Mouse (Mus musculus) T-helper 17 cell (primary cell): ENCODE measurements at regions not wholly inside any gene's neighbourhood (a gene's known extent, or its start where the extent isn't known, plus 50 kb on each side); places are given as distances from the start of the nearest gene placed in this dataset.
"Not testable (repeated sequence)": the region's sequence is repeated elsewhere in the genome, so short reads cannot be mapped to it uniquely, and the experiment has no call there.

Experiments
- in situ Hi-C, 2 experiments: fragments of 300-600 bp; cut with MboI, MseI; formaldehyde crosslinking; loops; 1 replicate in 1 of 2; 2 replicates in 1 of 2; pipeline ENCODE4 v1.15.1; 2025; ENCODE audit warnings: high pct_unique_total_duplicates in 2 of 2

GRCm38 (mm10) chr4:153164810-153165209, 317.8 kb downstream of the Ajap1 start:
- in situ Hi-C loops: no loop called here

DNA sequence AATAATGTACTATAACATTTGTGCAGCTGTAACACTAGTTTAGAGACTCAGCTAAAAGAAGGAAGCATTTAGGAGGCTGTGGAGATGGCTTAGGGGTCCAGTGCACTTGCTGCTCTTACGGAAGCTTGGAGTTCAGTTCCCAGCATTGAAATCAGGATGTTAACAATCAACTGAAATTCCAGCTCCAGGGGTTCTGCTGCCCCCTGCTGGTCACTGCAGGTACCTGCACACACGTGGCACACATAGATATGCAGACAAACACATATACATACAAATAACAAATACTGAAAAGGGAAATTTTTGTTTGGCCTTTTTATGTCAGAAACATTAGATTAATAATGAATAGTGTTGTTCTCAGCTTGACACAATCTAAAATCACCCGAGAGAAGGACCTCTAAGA, 322.5 kb downstream of the Ajap1 start:
- in situ Hi-C loops: no loop called here

DNA sequence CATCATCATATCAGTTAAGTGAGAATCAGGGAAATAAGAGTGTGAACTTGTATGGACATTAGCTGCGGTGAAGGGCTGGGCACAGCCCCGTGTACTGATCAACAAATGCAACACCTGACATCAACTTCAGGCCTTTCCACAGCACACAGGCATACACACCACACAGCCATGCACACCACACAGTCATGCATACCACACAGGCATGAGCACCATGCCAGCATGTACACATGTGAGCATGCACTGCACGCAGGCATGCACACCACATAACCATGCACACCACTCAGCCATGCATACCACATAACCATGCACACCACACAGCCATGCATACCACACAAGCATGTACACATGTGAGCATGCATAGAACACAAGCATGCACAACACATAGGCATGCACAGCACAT, 325.0 kb downstream of the Ajap1 start:
- in situ Hi-C loops: no loop called here

- in situ Hi-C loops: not testable (repeated sequence)
Measured at GRCm38 (mm10) chr4:153152923-153153322, 329.7 kb downstream of the Ajap1 start.

DNA sequence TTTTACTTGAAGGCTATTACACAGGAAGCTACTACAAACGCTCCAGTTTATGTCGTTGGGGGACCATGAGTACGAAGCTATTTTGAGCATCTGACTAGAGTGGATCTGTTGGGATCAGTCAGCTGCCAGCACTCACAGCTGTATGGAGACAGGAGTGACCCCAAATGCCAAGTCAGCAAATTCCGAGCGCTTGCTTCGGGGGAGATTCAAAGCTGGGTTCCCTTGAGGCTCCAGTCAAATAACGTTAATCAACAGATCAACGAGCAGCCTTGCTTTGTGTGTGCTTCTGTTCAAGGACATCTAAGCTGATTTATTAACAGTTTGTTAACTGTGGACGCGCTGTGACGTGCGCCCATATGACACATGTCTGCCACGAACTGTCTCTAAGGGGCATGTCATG, 349.5 kb downstream of the Ajap1 start:
- in situ Hi-C loops: loop anchor here in 1 of 2 experiments (10.0 kb wide), 1 partner anchor 1228 kb away; no protein-coding TSS in a partner anchor

DNA sequence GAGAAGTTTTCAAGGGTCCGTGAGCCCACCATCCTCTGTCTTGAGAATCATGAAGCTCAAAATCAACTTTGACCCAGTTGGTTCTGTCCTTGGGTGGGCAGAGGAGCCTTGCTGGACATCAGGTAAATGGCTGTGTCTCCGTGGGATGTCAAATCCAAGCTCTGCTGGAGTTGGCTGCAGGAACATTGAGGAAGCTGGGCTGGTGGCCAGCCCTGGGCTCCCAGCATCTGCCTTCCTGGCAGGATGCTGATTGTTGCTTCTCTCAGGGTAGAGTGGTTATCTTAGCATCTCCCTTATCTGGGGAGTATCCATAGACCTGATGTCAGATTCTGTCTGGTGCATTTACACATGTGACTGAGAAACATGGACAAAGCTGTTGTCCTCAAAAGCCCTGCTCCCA, 353.3 kb downstream of the Ajap1 start:
- in situ Hi-C loops: no loop called here

DNA sequence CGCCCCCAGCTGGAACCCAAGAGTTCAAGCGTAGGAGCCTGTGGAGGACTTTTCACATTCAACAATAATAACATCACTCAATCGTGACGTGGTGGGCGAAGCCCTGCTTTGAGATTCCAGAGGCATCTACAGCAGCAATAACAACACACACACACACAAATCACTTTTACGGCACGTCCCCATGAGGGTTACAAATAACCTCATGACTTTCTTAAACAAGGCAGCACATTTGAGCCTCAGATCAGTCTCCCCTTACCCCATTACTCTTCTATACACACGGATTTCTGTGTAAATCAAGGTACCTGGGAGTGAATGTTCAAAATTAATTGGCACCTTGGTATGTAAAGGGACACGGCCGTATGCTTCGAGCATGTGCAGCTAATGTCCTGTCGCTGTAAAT, 354.4 kb downstream of the Ajap1 start:
- in situ Hi-C loops: no loop called here

GRCm38 (mm10) chr4:153120480-153120879, 362.1 kb downstream of the Ajap1 start:
- in situ Hi-C loops: no loop called here

DNA sequence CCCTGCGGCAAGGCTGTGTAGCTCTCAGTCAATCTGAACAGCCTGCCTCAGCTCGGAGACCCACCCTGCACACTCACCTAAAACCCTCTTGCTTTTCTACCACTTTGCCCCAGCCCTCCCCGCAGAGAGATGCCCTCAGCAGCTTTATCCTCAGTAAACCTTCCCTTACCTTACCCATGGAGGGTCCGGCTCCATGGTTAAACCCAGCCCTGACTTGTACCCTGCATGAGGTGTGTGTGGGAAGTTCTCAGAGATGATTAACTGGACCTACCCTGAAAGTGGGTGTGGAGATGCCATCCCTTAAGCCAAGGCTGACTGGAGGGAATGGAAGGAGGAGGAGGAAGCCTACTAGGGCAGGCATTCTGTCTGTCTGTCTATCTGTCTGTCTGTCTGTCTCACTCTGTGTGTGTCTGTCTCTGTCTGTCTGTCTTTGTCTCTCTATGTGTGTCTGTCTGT, 362.9 kb downstream of the Ajap1 start:
- in situ Hi-C loops: no loop called here

DNA sequence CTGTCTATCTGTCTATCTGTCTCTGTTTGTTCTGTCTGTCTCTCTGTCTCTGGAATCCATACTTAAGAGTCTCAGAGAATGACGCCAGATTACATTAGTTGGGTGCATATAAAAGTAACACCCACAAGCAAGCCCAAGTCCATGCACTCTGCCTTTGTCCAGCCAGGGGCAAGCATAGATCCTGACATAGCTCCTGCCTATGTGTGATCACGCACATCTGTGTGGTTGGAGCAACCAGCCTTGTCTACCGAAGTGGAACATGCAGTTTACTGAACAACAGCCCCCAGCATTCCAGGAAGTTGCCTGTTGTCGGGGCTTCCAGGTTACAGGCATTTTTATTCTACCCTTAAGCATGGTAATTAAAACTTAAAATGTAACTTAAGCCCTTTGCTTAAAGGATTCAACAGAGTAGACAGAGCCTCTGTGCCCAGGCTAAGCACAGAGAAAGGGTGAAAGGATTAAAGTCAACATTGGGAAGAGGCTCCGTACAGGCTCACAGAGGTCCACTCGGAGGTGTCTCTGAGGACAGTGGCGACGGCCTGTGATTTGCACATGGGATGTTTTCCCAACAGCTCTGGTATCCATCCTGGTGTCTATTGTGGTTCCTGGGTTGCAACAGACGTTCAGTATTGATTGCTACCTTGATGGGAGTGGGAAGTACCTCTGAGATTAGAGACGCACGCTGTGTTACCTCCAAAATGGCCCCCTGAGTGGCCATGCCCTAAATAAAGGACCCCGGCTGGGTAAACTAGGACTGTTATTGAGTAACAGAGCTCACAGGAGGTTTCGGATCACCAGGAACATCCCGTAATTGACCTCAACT, 363.6 kb downstream of the Ajap1 start:
- in situ Hi-C loops: no loop called here

DNA sequence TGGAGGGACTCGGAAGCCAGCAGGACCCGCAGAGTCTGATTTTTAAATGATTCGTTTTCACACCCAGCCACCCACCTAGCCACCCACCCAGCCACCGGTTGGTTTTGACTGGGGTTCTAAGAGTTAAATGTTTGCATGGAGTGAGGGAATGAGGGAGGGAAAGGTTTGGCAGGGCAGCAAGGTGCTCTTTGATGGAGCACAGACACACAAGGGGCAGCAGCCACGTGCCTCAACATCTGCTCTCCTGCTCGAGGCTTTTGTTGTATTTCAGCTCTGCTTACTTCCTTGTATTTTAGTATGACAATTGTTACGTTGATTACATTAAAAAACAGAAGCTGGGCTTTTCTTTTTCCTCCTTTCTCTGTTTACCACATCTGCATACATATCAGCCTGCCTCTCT, 367.6 kb downstream of the Ajap1 start:
- in situ Hi-C loops: no loop called here

DNA sequence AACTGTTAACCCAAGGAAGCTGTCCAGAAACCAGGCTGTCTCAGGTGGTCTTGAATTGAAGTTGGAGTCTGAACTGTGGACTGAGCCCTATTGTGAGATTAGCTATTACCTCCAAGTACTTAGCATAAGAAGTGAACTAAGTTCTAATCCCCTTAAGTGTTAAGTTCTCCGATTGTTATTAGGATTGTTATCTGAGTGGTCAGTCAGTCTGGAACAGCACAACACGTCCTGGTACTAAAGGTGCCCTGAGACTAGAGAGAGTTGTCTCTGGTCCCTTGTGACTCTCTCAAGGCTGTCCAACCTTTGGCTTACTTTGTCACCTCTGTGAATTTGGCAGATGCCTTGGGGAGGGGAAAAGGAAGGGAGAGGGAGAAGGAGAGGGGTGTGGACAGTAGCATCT, 369.0 kb downstream of the Ajap1 start:
- in situ Hi-C loops: no loop called here

DNA sequence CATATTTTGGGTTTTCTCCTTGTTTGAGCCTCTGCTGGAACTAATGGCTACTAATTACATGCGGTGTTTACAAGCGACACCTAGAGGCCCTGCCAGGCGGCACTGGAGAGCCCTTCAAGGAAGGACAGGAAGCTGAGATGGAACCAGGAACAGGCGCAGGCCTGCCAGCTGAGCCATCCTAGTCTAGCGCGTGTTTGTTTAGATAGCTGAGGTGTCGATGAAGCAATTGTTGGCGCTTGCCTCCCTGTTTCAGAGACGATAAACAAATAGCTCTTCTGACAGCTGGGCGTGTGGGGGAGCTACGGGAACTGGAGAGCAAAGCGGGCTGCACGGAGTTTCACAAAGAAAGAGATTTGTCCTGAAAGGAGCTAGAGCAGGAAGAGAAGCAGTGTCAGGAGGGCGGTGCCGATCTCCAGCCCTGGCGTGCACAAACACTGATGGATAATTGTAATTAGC, 372.3 kb downstream of the Ajap1 start:
- in situ Hi-C loops: no loop called here

DNA sequence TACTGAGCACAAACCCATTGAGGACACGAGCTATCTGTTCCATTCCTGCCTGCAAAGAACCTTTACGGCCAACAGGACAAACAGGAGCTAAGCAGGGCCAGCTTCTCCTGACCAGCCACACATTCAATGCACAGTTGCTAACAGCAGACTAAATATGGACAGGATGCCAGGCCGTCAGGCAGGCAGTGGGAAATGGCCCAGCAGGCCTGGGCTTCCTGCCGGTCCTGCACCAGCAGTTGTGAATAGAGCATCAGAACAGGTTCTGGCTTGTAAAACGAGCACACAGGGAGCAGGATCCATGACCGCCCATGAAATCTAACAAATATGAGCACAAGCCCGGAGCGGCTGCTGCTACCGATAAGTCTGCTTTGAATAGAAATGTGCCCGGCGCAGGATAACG, 384.0 kb downstream of the Ajap1 start:
- in situ Hi-C loops: no loop called here

GRCm38 (mm10) chr4:153097601-153098000, 385.0 kb downstream of the Ajap1 start:
- in situ Hi-C loops: no loop called here

GRCm38 (mm10) chr4:153093129-153093528, 389.5 kb downstream of the Ajap1 start:
- in situ Hi-C loops: no loop called here

GRCm38 (mm10) chr4:153082166-153082565, 400.4 kb downstream of the Ajap1 start:
- in situ Hi-C loops: no loop called here

- in situ Hi-C loops: no loop called here
Measured at GRCm38 (mm10) chr4:153074590-153074989, 408.0 kb downstream of the Ajap1 start.

DNA sequence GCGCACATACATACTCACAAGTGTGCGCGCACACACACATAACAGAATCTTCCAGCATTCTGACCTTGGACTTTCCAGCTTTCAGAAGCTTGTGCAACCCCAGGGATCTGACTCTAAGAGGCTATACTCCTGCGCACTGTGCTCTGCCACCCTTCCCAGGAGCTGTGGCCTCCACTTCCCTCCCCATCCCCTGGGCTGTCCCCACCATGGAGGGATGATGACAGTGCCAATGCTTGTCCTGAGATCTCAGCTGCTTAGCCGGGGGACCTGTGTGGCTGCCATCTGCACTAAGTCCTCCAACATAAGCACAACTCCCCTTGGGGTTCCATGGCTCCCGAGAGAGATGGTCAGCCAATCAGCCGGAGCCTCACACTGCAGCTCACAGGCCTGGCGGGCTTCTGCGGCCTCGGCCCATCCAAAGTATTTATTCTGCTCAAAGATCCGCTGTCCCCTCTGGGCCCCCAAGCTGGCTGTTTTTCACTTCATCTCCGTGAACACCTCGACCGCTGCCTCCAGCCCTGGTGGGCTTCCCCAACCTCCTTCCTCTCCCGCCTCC, 412.3 kb downstream of the Ajap1 start:
- in situ Hi-C loops: no loop called here

DNA sequence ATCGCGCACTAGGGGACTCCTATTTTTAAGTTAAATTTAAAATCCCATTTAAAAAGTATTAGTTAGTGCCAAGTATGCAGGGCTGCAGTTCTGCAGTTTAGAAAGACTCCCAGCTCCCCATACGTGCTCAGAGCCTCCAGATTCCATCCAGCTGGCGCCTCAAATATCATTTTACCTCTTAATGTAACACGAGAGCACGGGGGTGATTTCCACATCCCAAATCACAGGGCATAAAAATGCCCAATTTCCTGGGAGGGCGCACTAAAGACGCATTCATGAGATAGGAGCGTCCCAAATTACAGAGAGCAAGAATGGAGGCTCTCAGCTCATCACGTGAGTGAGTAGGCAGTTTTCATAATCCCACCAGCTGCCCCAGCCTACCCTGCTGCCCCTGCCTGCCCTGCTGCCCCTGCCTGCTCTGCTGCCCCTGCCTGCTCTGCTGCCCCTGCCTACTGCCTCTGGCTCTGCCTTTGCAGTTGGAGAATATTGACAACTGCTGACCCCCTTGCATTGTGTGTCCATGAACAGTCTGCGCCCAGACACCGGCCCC, 414.1 kb downstream of the Ajap1 start:
- in situ Hi-C loops: no loop called here

DNA sequence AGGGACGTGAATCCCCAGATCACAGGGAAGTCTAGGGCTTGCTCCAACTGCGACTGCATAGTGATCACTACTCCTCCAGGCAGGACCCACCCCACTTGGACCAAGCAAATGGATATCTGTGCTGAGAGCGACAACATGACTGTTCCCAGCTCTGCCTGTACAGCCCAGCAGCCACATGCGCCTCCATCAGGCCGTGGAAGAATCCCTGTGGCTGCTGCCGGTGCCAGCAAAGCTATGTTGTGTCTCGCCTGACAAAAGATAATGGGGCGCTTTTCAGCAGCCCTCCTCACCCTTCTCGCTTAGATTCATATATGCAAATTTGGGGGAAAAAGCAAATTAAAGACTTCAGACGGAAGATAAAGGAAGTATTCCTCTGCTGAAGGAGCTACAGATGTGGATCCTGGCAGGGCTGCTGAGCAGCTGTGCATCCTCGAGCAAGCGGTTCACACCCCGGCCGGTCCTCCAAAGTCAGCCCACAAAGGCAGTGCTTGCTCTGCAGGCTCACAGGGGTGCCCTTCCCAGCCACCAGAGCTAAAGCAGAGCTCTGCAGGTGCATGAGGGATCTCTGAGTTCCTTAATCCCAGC, 418.5 kb downstream of the Ajap1 start:
- in situ Hi-C loops: no loop called here

- in situ Hi-C loops: no loop called here
Measured at GRCm38 (mm10) chr4:153063402-153063801, 419.2 kb downstream of the Ajap1 start.

DNA sequence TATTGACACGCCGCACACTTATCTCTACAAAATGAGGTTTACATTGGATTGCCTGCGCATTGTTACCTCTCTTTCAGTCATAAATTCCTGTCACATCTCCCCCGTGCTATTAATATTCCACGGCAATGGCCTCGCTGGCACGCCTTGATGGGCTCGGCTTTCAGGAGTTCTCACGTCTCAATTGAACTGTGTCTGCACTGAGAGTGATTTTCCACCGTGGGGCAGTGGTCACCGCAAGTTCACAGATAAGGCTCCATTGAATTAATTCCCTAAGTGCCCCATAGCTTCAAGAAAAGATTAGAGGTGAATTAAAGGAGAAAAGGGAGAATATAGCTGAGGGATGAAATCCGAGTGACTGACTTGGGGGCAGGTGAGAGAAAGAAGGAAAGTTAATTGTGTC, 424.5 kb downstream of the Ajap1 start:
- in situ Hi-C loops: no loop called here
